Mouse (Mus musculus) activated CD4-positive, CD25-positive, alpha-beta regulatory T cell (primary cell): ENCODE results near the gene Odf2l. TPM values are rescaled to one million over a fixed set of nuclear protein-coding genes. Genes with fewer than 3 reads are reported as not detected.

Experiments used
- polyA plus RNA-seq, 2 experiments: library from polyadenylated mRNA; unstranded; fragments of 100-300 nt; shearing (Covaris generic); gene quantifications; one replicate each; pipeline ENCODE4 v1.2.1; 2017

The Odf2l gene
- 1 to 10 TPM; 3.2 to 5.8 TPM for polyA plus RNA-seq

DNA sequence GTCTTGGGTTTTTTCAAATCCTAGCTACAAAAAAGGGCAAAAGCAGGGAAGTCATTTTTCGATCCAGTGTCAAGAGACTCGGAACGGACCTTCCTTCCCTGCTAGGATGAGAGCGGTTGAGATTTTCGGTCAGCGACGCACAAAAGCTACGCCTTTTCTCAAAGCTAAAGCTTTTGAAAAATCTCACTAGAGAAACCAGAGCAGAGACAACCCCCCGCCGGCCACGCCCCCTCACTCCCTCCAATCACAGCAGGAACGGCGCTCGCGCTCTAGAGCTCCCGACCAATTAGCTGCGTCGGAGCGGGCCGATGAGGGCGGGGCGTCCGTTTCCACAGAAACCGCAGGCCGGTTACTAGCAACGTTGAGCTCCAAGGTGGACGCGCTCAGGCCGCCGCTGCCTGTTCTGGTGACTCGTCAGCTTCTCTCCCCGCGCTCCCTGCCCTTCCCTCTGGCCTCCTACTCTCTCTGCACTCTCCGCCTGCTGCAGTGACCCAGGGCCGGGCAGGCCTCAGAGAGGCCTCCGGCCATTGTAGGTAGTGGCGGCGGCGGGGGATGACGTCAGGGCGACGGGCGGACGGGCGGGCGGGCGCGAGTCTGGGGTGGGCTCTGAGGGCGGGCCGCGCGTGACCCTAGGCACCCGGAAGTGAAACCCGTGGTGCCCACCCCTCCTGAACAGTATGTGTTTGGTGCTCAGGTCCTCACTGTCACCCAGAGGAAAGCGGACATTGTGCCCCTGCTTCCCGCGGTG, at the start of gene Odf2l:
Odf2l (plus strand) TSS at position 335 of the 748 bp plus-strand sequence.

GRCm38 (mm10) chr3:145099291-145099690, 19.1 kb upstream of the Odf2l start, which contains the start of gene Clca2:
Clca2 (minus strand) TSS chr3:145099443.

Other genes with a start within 250 kb of the Odf2l start
- gene Clca4b, start 186.1 kb upstream of the Odf2l start, polyA plus RNA-seq: under 1 TPM in 1 of 2 experiments, not detected in 1; 0.09 TPM
- not detected for gene Clca4a, start 143.5 kb upstream of the Odf2l start, polyA plus RNA-seq
- 1 to 10 TPM in 1 of 2 experiments, not detected in 1; 1.1 TPM for gene Clca1, start 85.8 kb upstream of the Odf2l start, polyA plus RNA-seq
- gene Clca2, start 19.1 kb upstream of the Odf2l start, polyA plus RNA-seq: not detected
- gene Col24a1, start 173.9 kb downstream of the Odf2l start, polyA plus RNA-seq: under 1 TPM in 1 of 2 experiments, not detected in 1; 0.11 TPM